Mouse (Mus musculus) adrenal gland, adult 2 months (tissue): ENCODE measurements around the gene Lonp2. TPM values are rescaled to one million over a fixed set of nuclear protein-coding genes. Genes with fewer than 3 reads are reported as not detected.

Experiments used
- DNase-seq: peaks from one replicate; pipeline ENCODE4 v3.0.0; 2021
- polyA plus RNA-seq: library from polyadenylated mRNA; depleted of rRNA; stranded (reverse); fragments of >200 nt; gene quantifications from 2 replicates; pipeline ENCODE4 v1.2.3, GENCODE M21; 2012
- total RNA-seq, 2 experiments: library from RNA; stranded (reverse); gene quantifications; 2 replicates each; pipeline ENCODE4 v1.2.3; 2021

Gene Lonp2
- total and polyA plus RNA-seq, 3 experiments, result 116 to 245 (median 150) TPM

- DNase-seq, result no peak
These were observed 312 bp upstream of the Lonp2 start for GRCm38 (mm10) chr8:86623551-86623910.

GRCm38 (mm10) chr8:86624915-86625314 lies 1.1 kb downstream of the Lonp2 start:
- peak; percentile 21 for DNase-seq

GRCm38 (mm10) chr8:86630212-86630611 lies 6.4 kb downstream of the Lonp2 start:
- DNase-seq, result no peak

GRCm38 (mm10) chr8:86631395-86631794 lies 7.6 kb downstream of the Lonp2 start:
- no peak for DNase-seq

GRCm38 (mm10) chr8:86637826-86638225 lies 14.0 kb downstream of the Lonp2 start:
- no peak for DNase-seq

- no peak for DNase-seq
These were observed 15.1 kb downstream of the Lonp2 start for GRCm38 (mm10) chr8:86638981-86639380.

- DNase-seq, result no peak
These were observed 18.8 kb downstream of the Lonp2 start for GRCm38 (mm10) chr8:86642682-86643081.

GRCm38 (mm10) chr8:86644661-86645060 lies 20.8 kb downstream of the Lonp2 start:
- DNase-seq, result no peak

GRCm38 (mm10) chr8:86647771-86648170 lies 23.9 kb downstream of the Lonp2 start:
- no peak for DNase-seq

- DNase-seq, result peak; percentile 36
These were observed 27.6 kb downstream of the Lonp2 start for GRCm38 (mm10) chr8:86651416-86651815.

GRCm38 (mm10) chr8:86652546-86652945 lies 28.7 kb downstream of the Lonp2 start:
- DNase-seq, result no peak

- no peak for DNase-seq
These were observed 30.7 kb downstream of the Lonp2 start for GRCm38 (mm10) chr8:86654578-86654977.

- DNase-seq, result peak; percentile 39
These were observed 44.9 kb downstream of the Lonp2 start for GRCm38 (mm10) chr8:86668750-86669149.

GRCm38 (mm10) chr8:86669259-86669658 lies 45.4 kb downstream of the Lonp2 start:
- no peak for DNase-seq

- no peak for DNase-seq
These were observed 62.8 kb downstream of the Lonp2 start for GRCm38 (mm10) chr8:86686629-86687028.

- no peak for DNase-seq
These were observed 68.3 kb downstream of the Lonp2 start for GRCm38 (mm10) chr8:86692107-86692506.

GRCm38 (mm10) chr8:86694011-86694410 lies 70.2 kb downstream of the Lonp2 start:
- DNase-seq, result no peak

- no peak for DNase-seq
These were observed 71.9 kb downstream of the Lonp2 start for GRCm38 (mm10) chr8:86695703-86696102.

- DNase-seq, result peak; percentile 70
These were observed 75.1 kb downstream of the Lonp2 start for GRCm38 (mm10) chr8:86698811-86699421.

GRCm38 (mm10) chr8:86699471-86699870 lies 75.6 kb downstream of the Lonp2 start:
- DNase-seq, result no peak

- no peak for DNase-seq
These were observed 78.6 kb downstream of the Lonp2 start for GRCm38 (mm10) chr8:86702453-86702852.

- DNase-seq, result no peak
These were observed 81.5 kb downstream of the Lonp2 start for GRCm38 (mm10) chr8:86705317-86705716.

- no peak for DNase-seq
These were observed 82.9 kb downstream of the Lonp2 start for GRCm38 (mm10) chr8:86706756-86707155.

- no peak for DNase-seq
These were observed 84.0 kb downstream of the Lonp2 start for GRCm38 (mm10) chr8:86707873-86708272.

- DNase-seq, result no peak
These were observed 88.8 kb downstream of the Lonp2 start for GRCm38 (mm10) chr8:86712594-86712993.
